Mouse (Mus musculus) monocyte, adult 5-6 weeks (primary cell): ENCODE measurements around the gene Drd4. TPM values are rescaled to one million over a fixed set of nuclear protein-coding genes. Genes with fewer than 3 reads are reported as not detected.
"Not testable (repeated sequence)": the region's sequence is repeated elsewhere in the genome, so short reads cannot be mapped to it uniquely, and the experiment has no call there.

Experiments used
- ATAC-seq: fragments of 153-309, 156-312 bp; replicated peaks from 2 replicates; pipeline ENCODE4 v1.8.0; 2017; ENCODE audit warnings: mild to moderate bottlenecking; ENCODE audit not compliant: low TSS enrichment, insufficient number of reproducible peaks, severe bottlenecking, poor library complexity, low FRiP score
- total RNA-seq: library from RNA; stranded (forward); fragments of 200-1000, 200-491, 200-594 nt; gene quantifications from 3 replicates; pipeline ENCODE4 v1.2.3, GENCODE M21; 2017

Drd4 gene
- not detected in 3 replicates for total RNA-seq

- ATAC-seq, result no peak
These were observed at the start of gene Drd4 for GRCm38 (mm10) chr7:141291921-141292582. Gene Drd4, plus strand, starts transcription at chr7:141292006.

GRCm38 (mm10) chr7:141250486-141250885, 41.3 kb upstream of the Drd4 start:
- ATAC-seq, result not testable (repeated sequence)

DNA sequence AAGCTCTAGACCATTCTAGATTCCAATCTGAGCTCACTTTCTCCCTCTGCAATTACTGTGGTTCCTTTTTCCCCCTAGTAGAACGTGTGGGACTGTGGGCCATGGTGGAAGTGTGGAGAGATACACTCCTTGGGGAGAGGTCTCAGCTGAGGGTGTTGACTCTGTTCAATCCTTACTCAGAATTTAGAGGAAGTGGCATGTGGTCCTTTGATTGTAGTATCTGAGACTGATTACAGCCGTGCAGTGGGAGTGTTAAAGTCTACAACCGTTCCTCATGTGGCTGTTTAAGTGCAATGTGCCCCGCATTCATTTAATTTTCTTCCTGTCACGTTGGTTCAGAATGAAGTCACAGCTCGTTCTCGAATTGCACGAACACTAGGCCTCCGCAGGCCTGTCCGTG, 35.6 kb upstream of the Drd4 start:
- ATAC-seq, result no peak

DNA sequence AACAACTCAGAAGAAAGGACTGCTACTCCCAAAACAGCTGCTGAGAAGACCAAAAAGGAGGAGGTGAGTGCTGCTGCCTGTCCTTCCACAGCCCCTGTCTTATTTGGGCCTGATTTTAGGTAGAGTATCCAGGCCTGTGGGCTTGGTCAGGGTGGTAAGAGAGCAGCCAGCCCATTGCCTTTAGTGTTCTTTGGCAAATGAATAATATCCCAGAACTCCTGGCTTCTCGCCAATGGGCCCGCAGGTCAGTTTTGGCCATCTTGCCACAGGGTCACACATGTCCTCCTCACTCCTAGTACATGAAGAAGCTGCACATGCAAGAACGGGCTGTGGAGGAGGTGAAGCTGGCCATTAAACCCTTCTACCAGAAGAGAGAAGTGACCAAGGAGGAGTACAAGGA, 30.3 kb upstream of the Drd4 start:
- no peak for ATAC-seq

DNA sequence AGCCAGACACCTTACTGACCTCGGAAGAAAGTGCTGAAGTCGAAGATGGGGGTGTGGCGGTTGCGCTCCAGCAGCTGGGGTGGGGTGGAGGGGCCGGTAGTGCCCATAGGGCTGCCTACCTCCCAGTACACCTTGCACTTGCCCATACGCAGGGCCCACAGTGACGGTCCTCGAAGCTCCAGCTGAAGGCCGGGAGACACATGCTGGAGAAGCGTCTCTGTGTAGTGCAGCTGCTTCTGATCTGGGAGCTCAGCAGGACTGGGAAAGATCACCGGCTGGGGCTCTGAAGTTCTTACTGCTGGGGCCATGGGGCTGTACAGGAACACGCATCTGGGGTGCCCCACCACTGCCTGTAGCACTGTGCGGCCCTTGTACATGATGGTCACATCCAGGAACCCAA, 28.2 kb upstream of the Drd4 start:
- ATAC-seq, result no peak

DNA sequence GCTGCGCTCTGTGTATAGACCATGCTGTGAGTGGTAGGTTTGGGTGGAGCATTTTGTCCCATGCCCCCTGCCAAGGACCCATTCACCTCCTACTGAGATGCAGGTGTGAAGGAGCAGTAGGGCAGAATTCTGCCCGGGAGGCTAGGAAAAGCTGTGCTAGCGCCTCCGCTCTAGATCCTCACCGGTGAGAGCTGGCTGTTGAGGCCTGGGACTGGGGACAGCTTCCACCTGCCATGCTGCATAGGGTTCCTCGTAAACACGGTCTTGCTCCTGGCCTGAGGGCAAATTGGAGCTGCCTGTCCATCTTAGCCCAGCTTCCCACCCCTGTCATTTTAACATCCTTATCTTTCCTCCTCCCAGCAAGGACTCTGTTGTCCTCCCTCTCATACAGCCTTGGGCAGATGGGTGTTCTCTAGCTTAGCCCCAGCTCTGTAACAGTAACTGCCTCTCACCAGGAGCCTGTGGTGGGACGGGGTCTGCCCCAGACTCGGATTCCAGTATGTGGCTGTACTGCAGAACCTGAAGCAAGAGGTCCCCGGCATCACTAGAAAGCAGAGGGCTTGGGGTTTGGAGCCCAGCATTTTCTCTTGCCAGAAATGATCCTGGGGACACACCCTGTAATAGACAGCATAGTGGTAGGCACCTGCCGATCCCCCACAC, 27.6 kb upstream of the Drd4 start:
- ATAC-seq, result no peak

GRCm38 (mm10) chr7:141264761-141265410, 26.9 kb upstream of the Drd4 start:
- peak; percentile 37 for ATAC-seq

DNA sequence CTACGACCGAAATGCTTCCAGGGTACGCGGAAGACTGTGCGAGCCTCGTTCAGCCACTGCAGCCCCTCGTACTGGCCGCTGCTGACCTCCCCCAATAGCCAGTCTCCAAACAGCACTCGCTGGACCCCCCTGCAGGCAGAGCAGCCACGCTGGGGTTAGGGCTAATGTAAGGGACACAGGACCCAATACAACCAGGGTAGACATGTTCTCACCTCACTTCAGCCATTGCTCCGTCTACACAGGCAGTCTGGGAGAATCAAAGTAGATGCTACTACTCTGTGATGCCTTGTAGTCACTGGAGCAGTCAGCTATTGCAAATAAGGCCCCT, 26.4 kb upstream of the Drd4 start:
- no peak for ATAC-seq

DNA sequence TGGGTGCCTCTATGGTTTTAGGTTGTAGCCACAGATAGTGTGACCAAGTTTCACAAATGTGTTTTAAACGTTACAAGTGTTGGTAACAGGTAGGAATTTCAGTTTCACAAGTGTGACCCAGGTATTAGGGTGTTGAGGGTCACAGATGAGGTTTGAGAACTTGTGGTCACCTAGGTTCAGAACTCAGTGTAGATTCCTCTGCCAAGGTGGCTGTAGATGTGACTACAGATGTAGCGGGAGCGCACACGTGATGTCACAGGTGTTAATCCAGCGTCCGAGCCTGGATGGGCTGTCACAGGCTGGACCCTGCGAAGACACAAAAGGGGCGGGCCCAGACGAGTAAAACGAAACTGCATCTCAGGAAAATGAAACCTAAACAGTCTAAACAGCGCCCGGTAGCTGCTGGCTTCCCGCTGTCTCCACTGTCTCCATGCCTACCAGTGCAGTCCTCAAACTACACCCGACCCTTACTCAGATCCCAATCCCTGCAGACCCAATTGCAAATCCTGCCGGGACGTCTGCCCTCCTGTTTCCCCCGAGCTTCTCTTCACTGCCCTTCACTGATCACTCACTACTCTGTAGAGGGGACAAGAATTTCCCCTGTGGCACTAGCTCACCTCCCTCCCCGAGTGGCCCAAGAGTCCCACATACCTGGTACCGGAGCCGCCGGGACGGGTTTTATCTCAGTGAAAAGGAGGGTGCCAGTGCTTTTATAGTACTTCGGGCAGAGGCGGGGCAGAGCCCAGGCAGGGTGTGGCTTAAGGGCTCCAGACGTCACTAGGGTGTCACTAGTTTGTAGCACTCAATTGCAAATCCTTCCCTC, 25.9 kb upstream of the Drd4 start, which contains the start of gene Irf7:
Irf7 (minus strand) TSS at position 743 of the 823 bp plus-strand sequence.
- peak; percentile 62 for ATAC-seq

- peak; percentile 23 for ATAC-seq
These were observed 23.1 kb upstream of the Drd4 start for GRCm38 (mm10) chr7:141268466-141269272.

DNA sequence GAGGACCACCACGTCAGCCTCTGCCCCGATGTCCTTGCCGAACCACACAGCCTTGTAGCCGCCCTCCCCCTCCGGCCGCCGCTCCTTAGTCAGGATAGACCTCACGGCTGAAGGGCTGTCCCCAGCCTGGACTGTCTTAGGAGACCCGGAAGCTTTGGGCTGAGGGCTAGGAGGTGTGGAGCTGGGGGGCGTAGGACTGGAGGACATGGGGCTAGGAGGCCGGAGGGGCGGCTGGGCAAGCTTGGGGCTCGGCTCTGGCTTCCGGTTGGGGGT, 22.6 kb upstream of the Drd4 start:
- no peak for ATAC-seq

- ATAC-seq, result no peak
These were observed 21.2 kb upstream of the Drd4 start for GRCm38 (mm10) chr7:141270631-141271030.

- no peak for ATAC-seq
These were observed 16.4 kb upstream of the Drd4 start for GRCm38 (mm10) chr7:141275356-141275755.

DNA sequence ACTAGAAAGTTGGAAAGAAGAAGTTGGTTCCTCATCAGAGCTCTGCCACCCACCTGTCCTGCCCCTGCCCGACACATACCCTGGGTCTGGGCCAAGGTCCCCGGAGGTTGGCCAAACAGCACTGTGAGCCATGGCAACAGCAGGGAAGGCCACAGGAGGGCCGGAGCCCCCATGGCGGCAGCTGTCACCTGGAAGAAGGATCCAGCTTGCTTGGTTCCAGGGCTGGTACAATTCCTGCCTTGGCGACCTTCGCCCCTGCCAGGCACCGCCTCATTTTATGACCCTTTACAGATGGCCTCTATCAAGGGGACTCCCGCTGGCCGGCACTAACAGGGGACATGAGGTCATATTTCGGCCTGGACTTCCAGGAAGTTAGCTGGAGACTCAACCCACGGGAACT, 15.3 kb upstream of the Drd4 start, which contains the start of gene Cdhr5:
Cdhr5 (minus strand) TSS at position 241 of the 400 bp plus-strand sequence.
- no peak for ATAC-seq

- no peak for ATAC-seq
These were observed 13.8 kb upstream of the Drd4 start for GRCm38 (mm10) chr7:141277701-141278678.

GRCm38 (mm10) chr7:141278766-141279590, 12.8 kb upstream of the Drd4 start, which contains the start of gene Sct:
Gene Sct, minus strand, starts transcription at chr7:141279133.
- no peak for ATAC-seq

GRCm38 (mm10) chr7:141281442-141281841, 10.4 kb upstream of the Drd4 start:
- no peak for ATAC-seq
